Mouse (Mus musculus): ENCODE results near the gene Hmx3. TPM values are rescaled to one million over a fixed set of nuclear protein-coding genes. Genes with fewer than 3 reads are reported as not detected.

Gene Hmx3
- polyA plus RNA-seq, 1 experiment from 2014 or later, result 0.22 TPM

DNA sequence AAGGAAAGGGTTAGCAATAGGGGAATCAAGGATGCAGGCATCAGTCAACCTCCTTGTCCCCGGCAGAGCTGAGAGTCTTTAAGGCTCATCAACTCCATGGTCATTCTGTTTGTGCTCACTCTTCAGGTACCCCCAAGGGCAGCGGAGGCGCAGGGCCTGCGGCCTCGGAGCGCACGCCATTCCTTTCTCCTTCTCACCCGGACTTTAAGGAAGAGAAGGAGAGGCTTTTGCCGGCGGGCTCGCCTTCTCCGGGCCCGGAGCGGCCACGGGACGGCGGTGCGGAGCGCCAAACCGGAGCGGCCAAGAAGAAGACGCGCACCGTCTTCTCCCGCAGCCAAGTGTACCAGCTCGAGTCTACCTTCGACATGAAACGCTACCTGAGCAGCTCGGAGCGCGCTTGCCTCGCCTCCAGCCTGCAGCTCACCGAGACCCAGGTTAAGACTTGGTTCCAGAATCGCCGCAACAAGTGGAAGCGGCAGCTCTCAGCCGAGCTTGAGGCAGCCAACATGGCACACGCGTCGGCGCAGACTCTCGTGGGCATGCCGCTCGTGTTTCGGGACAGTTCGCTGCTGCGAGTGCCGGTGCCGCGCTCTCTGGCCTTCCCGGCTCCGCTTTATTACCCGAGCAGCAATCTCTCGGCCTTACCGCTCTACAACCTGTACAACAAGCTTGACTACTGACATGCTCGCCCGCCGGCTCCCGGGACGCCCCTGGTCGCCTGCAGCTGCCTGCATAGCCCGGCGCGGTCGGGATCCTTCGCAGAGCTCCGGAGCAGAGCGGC is 12.8 kb downstream of the Hmx3 start:
- ATAC-seq (replicated peaks; ENCODE audit: low FRiP score, low read depth) (no peak), DNase-seq (ENCODE audit: low spot score) (no peak)
- no peak overlapping the region for H3K27ac ChIP-seq
- peak; percentile 32 for TF ChIP-seq CTCF (IDR thresholded peaks at IDR 0.05; ENCODE audit: low read depth)
- peaks cover 15% of the 10 kb centered on the region; the same call in 1 of the 2 replicates for H3K4me1 ChIP-seq (replicated peaks; ENCODE audit: insufficient read depth, low read length)
- H3K9me3 ChIP-seq (replicated peaks; ENCODE audit: low read length), result no peaks in the 10 kb centered on the region
- H3K27me3 ChIP-seq (ENCODE audit: insufficient read depth, low read length), result peaks cover 82% of the 10 kb centered on the region
- under 1% methylated on average over 68 of the region's 68 CpGs for WGBS
- H3K4me2 ChIP-seq (ENCODE audit: low read length), result peak overlapping the region; percentile 36
- H3K9ac ChIP-seq (ENCODE audit: low read depth, low read length), result no peak overlapping the region
- H3K4me3 ChIP-seq (replicated peaks; ENCODE audit: low read depth, low read length), result peak overlapping the region; percentile 16; the same call in 1 of the 2 replicates
- H3K36me3 ChIP-seq (ENCODE audit: insufficient read depth, low read length), result no peaks in the 10 kb centered on the region

- Histone ChIP-seq H3K4me1 (replicated peaks; ENCODE audit: insufficient read depth, low read length) (peaks cover 17% of the 10 kb centered on the region; the same call in 1 of the 2 replicates), H3K9me3 (replicated peaks; ENCODE audit: low read length) (no peaks in the 10 kb centered on the region), H3K4me3 (replicated peaks; ENCODE audit: low read depth, low read length) (no peak overlapping the region), H3K27ac (no peak overlapping the region), H3K9ac (ENCODE audit: low read depth, low read length) (no peak overlapping the region), H3K27me3 (ENCODE audit: insufficient read depth, low read length) (peaks cover 75% of the 10 kb centered on the region), H3K4me2 (ENCODE audit: low read length) (peak overlapping the region; percentile 36; the same call in 1 of the 2 replicates), H3K36me3 (ENCODE audit: insufficient read depth, low read length) (no peaks in the 10 kb centered on the region)
- WGBS, result 3% methylated on average over 9 of the region's 9 CpGs
- DNase-seq (ENCODE audit: low spot score) (no peak), ATAC-seq (replicated peaks; ENCODE audit: low FRiP score, low read depth) (no peak)
- no peak for TF ChIP-seq CTCF (IDR thresholded peaks at IDR 0.05; ENCODE audit: low read depth)
These were observed 13.4 kb downstream of the Hmx3 start for GRCm38 (mm10) chr7:131556116-131556515.

DNA sequence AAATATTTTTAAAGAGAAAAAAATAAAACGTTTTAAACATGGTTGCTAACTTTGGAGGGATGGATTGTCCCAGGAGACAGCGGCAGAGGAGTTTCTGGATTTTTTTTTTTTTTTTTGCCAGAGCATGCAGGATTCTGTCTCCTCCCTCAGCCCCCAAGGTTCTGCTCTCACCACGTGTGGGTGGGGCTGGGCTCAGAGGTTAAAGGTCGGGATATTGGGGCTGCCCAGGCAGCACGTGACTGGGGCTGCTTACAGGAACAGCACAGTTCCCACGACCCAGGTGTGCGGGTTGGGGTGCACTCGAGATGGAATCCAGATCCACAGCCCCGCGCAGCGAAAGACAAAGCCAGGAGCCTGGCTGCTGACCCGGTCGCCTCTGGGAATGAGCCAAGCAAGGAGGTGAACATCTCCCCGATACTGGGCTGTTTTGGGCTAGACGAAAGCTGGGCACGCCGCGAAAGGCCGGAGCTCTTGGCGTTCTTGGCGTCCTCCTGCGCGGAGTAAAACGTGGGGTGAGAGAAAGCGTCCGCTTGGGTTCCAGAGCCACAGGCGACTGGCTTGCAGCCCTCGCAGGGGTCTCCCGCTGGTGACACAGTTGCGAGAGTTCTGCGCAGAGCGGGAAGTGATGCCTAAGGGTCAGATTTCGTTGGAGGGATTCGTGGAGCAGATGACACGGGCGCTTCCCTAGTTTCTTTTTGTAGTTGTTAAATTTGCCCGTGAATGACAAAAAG is 14.0 kb downstream of the Hmx3 start:
- WGBS, result 1% methylated on average over 37 of the region's 37 CpGs
- DNase-seq (ENCODE audit: low spot score) (no peak), ATAC-seq (replicated peaks; ENCODE audit: low FRiP score, low read depth) (no peak)
- no peak overlapping the region for H3K4me2 ChIP-seq (ENCODE audit: low read length)
- no peak overlapping the region for H3K4me3 ChIP-seq (replicated peaks; ENCODE audit: low read depth, low read length)
- TF ChIP-seq CTCF (IDR thresholded peaks at IDR 0.05; ENCODE audit: low read depth), result no peak
- H3K9me3 ChIP-seq (replicated peaks; ENCODE audit: low read length), result no peaks in the 10 kb centered on the region
- H3K4me1 ChIP-seq (replicated peaks; ENCODE audit: insufficient read depth, low read length), result peaks cover 17% of the 10 kb centered on the region; the same call in 1 of the 2 replicates
- no peak overlapping the region for H3K27ac ChIP-seq
- peaks cover 69% of the 10 kb centered on the region for H3K27me3 ChIP-seq (ENCODE audit: insufficient read depth, low read length)
- H3K9ac ChIP-seq (ENCODE audit: low read depth, low read length), result no peak overlapping the region
- no peaks in the 10 kb centered on the region for H3K36me3 ChIP-seq (ENCODE audit: insufficient read depth, low read length)

- peaks cover 17% of the 10 kb centered on the region; the same call in 1 of the 2 replicates for H3K4me1 ChIP-seq (replicated peaks; ENCODE audit: insufficient read depth, low read length)
- DNase-seq (ENCODE audit: low spot score), result no peak
These were observed 15.1 kb downstream of the Hmx3 start for GRCm38 (mm10) chr7:131557751-131558150.

GRCm38 (mm10) chr7:131559986-131560696 is 17.5 kb downstream of the Hmx3 start, which contains the start of gene Bub3:
Gene Bub3 (plus strand): TSS chr7:131560222.
- peak; percentile 99 for DNase-seq (ENCODE audit: low spot score)
- under 1% methylated on average over 46 of the region's 51 CpGs for WGBS
- TF ChIP-seq CTCF (IDR thresholded peaks at IDR 0.05; ENCODE audit: low read depth), result no peak
- H3K4me2 ChIP-seq (ENCODE audit: low read length), result peak within 1 kb of the TSS; percentile 60
- ATAC-seq (replicated peaks; ENCODE audit: low FRiP score, low read depth), result peak; percentile 94
- H3K27me3 ChIP-seq (ENCODE audit: insufficient read depth, low read length), result peaks cover 36% of the 10 kb centered on the region
- H3K9me3 ChIP-seq (replicated peaks; ENCODE audit: low read length), result no peaks in the 10 kb centered on the region
- H3K9ac ChIP-seq (ENCODE audit: low read depth, low read length), result peak within 1 kb of the TSS; percentile 87
- peaks cover 10% of the 10 kb centered on the region; the same call in 1 of the 2 replicates for H3K4me1 ChIP-seq (replicated peaks; ENCODE audit: insufficient read depth, low read length)
- H3K27ac ChIP-seq, result peak within 1 kb of the TSS; percentile 90
- peaks cover 20% of the 10 kb centered on the region for H3K36me3 ChIP-seq (ENCODE audit: insufficient read depth, low read length)
- peak within 1 kb of the TSS; percentile 82 for H3K4me3 ChIP-seq (replicated peaks; ENCODE audit: low read depth, low read length)

More at GRCm38 (mm10) chr7:131557751-131558150, 15.1 kb downstream of the Hmx3 start:
- Histone ChIP-seq H3K36me3 (ENCODE audit: insufficient read depth, low read length) (peaks cover 1% of the 10 kb centered on the region; the same call in 1 of the 2 replicates), H3K27me3 (ENCODE audit: insufficient read depth, low read length) (peaks cover 60% of the 10 kb centered on the region), H3K9me3 (replicated peaks; ENCODE audit: low read length) (no peaks in the 10 kb centered on the region), H3K27ac (no peak overlapping the region), H3K4me3 (replicated peaks; ENCODE audit: low read depth, low read length) (no peak overlapping the region), H3K9ac (ENCODE audit: low read depth, low read length) (no peak overlapping the region), H3K4me2 (ENCODE audit: low read length) (no peak overlapping the region)
- no peak for TF ChIP-seq CTCF (IDR thresholded peaks at IDR 0.05; ENCODE audit: low read depth)
- 38% methylated on average over 2 of the region's 2 CpGs for WGBS
- no peak for ATAC-seq (replicated peaks; ENCODE audit: low FRiP score, low read depth)

- Histone ChIP-seq H3K4me3 (replicated peaks; ENCODE audit: low read depth, low read length) (peak overlapping the region; percentile 82), H3K4me2 (ENCODE audit: low read length) (peak overlapping the region; percentile 60), H3K9me3 (replicated peaks; ENCODE audit: low read length) (no peaks in the 10 kb centered on the region), H3K27me3 (ENCODE audit: insufficient read depth, low read length) (peaks cover 31% of the 10 kb centered on the region), H3K9ac (ENCODE audit: low read depth, low read length) (peak overlapping the region; percentile 87), H3K36me3 (ENCODE audit: insufficient read depth, low read length) (peaks cover 22% of the 10 kb centered on the region), H3K27ac (peak overlapping the region; percentile 90; the same call in 1 of the 2 replicates), H3K4me1 (replicated peaks; ENCODE audit: insufficient read depth, low read length) (peaks cover 4% of the 10 kb centered on the region; the same call in 1 of the 2 replicates)
- DNase-seq (ENCODE audit: low spot score) (no peak), ATAC-seq (replicated peaks; ENCODE audit: low FRiP score, low read depth) (no peak)
- WGBS, result under 1% methylated on average over 14 of the region's 14 CpGs
- no peak for TF ChIP-seq CTCF (IDR thresholded peaks at IDR 0.05; ENCODE audit: low read depth)
These were observed 18.0 kb downstream of the Hmx3 start for GRCm38 (mm10) chr7:131560697-131561042.
